Mouse (Mus musculus): Measurements from ENCODE around the gene Mvb12b. TPM values are rescaled to one million over a fixed set of nuclear protein-coding genes. Genes with fewer than 3 reads are reported as not detected.

Mvb12b gene
- polyA plus RNA-seq, 1 experiment from 2014 or later = 36.6 TPM

DNA sequence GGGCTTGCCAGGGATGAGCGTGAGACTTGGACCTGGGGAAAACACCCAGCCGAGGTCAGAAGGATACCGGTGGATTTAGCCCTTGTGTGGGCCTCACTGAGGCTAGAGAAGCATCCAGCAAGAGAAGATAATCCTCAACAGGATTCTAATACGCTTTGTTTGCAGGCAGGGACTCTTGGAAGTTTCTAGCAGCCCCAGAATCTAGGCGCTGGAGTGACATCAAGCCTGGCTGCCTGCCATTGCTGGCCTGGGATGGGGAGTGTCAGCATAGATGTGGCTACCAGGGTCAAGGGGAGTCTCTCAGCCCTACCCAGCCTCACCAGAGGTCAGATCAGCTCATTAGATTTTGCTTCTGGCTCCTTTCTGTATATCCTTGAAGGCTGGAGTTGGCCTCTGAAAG, 185.0 kb downstream of the Mvb12b start:
- H3K4me1 ChIP-seq (ENCODE audit: control insufficient read depth, insufficient read depth, low read length) = peaks cover 7% of the 10 kb centered on the region
- 59% methylated on average over 5 of the region's 5 CpGs for WGBS

DNA sequence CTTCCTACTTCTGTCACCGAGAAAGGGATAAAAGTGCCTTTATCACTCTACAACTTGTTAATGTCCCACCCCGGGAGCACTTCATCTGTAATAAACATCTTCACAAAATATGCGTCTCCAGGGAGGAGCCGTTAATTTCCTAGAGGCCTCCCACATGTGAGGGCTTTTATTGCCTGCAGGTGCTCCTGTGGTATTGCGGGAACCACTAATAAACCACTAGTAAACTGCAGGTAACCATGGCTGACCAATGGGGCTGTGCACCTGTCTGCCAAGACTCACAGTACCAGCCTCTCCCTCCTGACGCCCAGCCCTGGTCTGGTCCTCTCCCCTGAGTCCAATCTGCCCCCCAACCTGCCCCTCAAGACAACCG, 186.3 kb downstream of the Mvb12b start:
- no peaks in the 10 kb centered on the region for H3K36me3 ChIP-seq (ENCODE audit: control insufficient read depth, insufficient read depth, low read length)
- peaks cover 7% of the 10 kb centered on the region for H3K4me1 ChIP-seq (ENCODE audit: control insufficient read depth, insufficient read depth, low read length)
- H3K27ac ChIP-seq (ENCODE audit: low read depth, low read length) = no peak overlapping the region
- H3K4me2 ChIP-seq = no peak overlapping the region
- peaks cover 5% of the 10 kb centered on the region; the same call in 1 of the 2 replicates for H3K9me3 ChIP-seq (ENCODE audit: control insufficient read depth, low read length)
- H3K4me3 ChIP-seq (ENCODE audit: low read depth, low read length) = no peak overlapping the region
- DNase-seq (ENCODE audit: low spot score, missing footprints) (no peak), ATAC-seq (ENCODE audit: low FRiP score) (no peak)
- H3K9ac ChIP-seq (ENCODE audit: low read length) = no peak overlapping the region
- WGBS = 71% methylated on average over 7 of the region's 7 CpGs
- H3K27me3 ChIP-seq (ENCODE audit: control insufficient read depth, insufficient read depth, low read length) = no peaks in the 10 kb centered on the region

More for the DNA sequence above, 185.0 kb downstream of the Mvb12b start:
- DNase-seq (ENCODE audit: low spot score, missing footprints) (no peak), ATAC-seq (ENCODE audit: low FRiP score) (no peak)
- no peaks in the 10 kb centered on the region for H3K27me3 ChIP-seq (ENCODE audit: control insufficient read depth, insufficient read depth, low read length)
- H3K9me3 ChIP-seq (ENCODE audit: control insufficient read depth, low read length) = no peaks in the 10 kb centered on the region
- H3K4me3 ChIP-seq (ENCODE audit: low read depth, low read length) = no peak overlapping the region
- no peak overlapping the region for H3K9ac ChIP-seq (ENCODE audit: low read length)
- no peak overlapping the region for H3K27ac ChIP-seq (ENCODE audit: low read depth, low read length)
- no peaks in the 10 kb centered on the region for H3K36me3 ChIP-seq (ENCODE audit: control insufficient read depth, insufficient read depth, low read length)
- H3K4me2 ChIP-seq = no peak overlapping the region

DNA sequence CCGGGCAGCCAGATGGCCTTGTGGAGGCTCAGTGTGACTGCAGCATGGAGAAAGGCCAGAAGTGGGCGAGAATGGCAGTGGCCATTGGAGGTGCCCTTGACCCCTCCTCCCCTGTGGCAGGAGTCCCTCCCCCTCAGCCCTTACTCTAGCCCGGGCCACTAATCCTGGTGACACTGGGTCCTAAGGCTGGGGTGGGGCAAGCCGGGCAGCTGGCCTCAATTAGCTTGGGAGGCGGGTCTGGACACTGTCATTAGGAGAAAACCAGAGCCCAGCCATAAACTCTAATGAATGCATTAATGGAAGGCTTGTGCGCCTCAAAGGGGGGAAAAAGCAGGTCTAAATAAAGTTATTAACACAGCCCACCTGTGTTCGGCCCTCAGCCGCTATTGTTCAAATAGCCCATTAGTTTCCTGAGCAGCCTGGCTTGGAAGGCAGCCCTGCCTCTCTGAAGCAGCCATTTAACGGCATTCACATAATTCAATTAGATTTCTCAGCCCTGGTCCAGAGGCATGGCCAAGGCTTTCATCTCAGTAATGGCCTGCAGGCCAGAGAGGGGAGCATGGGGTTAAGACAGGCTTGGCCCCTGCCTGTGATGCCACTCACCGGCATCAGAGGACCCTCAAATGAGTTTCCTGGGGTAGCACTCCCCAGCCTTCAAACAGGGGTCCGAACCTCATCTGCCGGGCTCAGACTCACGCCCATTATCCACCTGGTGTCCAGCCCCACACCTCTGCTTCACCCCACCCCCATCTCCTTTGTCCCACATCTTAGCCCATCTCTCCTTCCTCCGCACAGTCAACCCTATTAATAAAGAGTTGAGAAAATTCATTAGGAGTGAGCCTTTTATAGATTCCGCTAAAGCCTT, 186.9 kb downstream of the Mvb12b start:
- DNase-seq (ENCODE audit: low spot score, missing footprints) = no peak
- peak; percentile 42; the same call in 1 of the 2 replicates for ATAC-seq (ENCODE audit: low FRiP score)

DNA sequence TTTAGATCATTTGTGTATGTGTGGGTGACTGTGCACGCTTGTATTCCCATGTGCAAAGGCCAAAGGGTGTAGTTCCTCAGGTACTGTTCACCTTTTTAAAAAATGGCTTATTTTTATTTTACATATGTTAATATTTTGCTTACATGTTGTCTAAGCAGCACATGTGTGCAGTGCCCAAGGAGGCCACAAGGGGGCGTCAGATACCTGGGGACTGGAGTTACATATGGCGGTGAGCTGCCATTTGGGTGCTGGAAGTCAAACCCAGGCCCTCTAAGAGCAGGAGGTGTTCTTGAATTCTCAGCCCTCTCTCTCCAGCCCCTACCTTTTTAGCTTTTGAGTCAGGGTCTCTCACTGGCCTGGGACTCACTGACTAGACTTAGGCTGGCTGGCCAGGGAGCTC, 188.8 kb downstream of the Mvb12b start:
- no peaks in the 10 kb centered on the region for H3K27me3 ChIP-seq (ENCODE audit: control insufficient read depth, insufficient read depth, low read length)
- no peak overlapping the region for H3K4me2 ChIP-seq
- ATAC-seq (ENCODE audit: low FRiP score) (no peak), DNase-seq (ENCODE audit: low spot score, missing footprints) (no peak)
- H3K9me3 ChIP-seq (ENCODE audit: control insufficient read depth, low read length) = peaks cover 5% of the 10 kb centered on the region; the same call in 1 of the 2 replicates
- WGBS = 58% methylated on average over 3 of the region's 3 CpGs
- no peaks in the 10 kb centered on the region for H3K36me3 ChIP-seq (ENCODE audit: control insufficient read depth, insufficient read depth, low read length)
- H3K27ac ChIP-seq (ENCODE audit: low read depth, low read length) = no peak overlapping the region
- no peak overlapping the region for H3K4me3 ChIP-seq (ENCODE audit: low read depth, low read length)
- peaks cover 7% of the 10 kb centered on the region for H3K4me1 ChIP-seq (ENCODE audit: control insufficient read depth, insufficient read depth, low read length)
- no peak overlapping the region for H3K9ac ChIP-seq (ENCODE audit: low read length)

More for the DNA sequence above, 186.9 kb downstream of the Mvb12b start:
- H3K4me1 ChIP-seq (ENCODE audit: control insufficient read depth, insufficient read depth, low read length) = peaks cover 7% of the 10 kb centered on the region
- H3K9ac ChIP-seq (ENCODE audit: low read length) = no peak overlapping the region
- H3K9me3 ChIP-seq (ENCODE audit: control insufficient read depth, low read length) = peaks cover 5% of the 10 kb centered on the region; the same call in 1 of the 2 replicates
- no peaks in the 10 kb centered on the region for H3K27me3 ChIP-seq (ENCODE audit: control insufficient read depth, insufficient read depth, low read length)
- no peak overlapping the region for H3K4me3 ChIP-seq (ENCODE audit: low read depth, low read length)
- no peaks in the 10 kb centered on the region for H3K36me3 ChIP-seq (ENCODE audit: control insufficient read depth, insufficient read depth, low read length)
- no peak overlapping the region for H3K4me2 ChIP-seq
- H3K27ac ChIP-seq (ENCODE audit: low read depth, low read length) = no peak overlapping the region
- 45% methylated on average over 15 of the region's 15 CpGs for WGBS

DNA sequence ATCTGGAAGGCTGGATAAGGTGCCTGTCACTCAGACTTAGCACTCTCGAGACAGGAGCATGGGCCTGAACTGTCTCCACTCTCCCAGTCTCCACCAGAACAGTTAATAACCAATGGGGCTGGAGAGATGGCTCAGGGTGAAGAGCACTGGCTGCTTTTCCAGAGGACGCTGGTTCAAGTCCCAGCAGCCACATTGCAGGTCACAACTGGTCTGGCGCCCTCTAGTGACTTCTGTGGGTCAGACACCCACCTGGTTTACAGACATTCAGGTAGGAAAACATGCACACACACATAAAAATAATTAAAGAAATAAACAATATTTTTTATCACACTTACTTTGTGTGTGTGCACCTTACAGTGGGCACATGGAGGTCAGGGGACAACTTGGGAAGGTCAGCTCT, 191.3 kb downstream of the Mvb12b start:
- no peak overlapping the region for H3K27ac ChIP-seq (ENCODE audit: low read depth, low read length)
- H3K36me3 ChIP-seq (ENCODE audit: control insufficient read depth, insufficient read depth, low read length) = no peaks in the 10 kb centered on the region
- no peaks in the 10 kb centered on the region for H3K27me3 ChIP-seq (ENCODE audit: control insufficient read depth, insufficient read depth, low read length)
- DNase-seq (ENCODE audit: low spot score, missing footprints) (no peak), ATAC-seq (ENCODE audit: low FRiP score) (no peak)
- 63% methylated on average over 3 of the region's 3 CpGs for WGBS
- peaks cover 5% of the 10 kb centered on the region; the same call in 1 of the 2 replicates for H3K9me3 ChIP-seq (ENCODE audit: control insufficient read depth, low read length)
- no peak overlapping the region for H3K9ac ChIP-seq (ENCODE audit: low read length)
- no peaks in the 10 kb centered on the region; the same call in 1 of the 2 replicates for H3K4me1 ChIP-seq (ENCODE audit: control insufficient read depth, insufficient read depth, low read length)
- H3K4me2 ChIP-seq = no peak overlapping the region
- no peak overlapping the region for H3K4me3 ChIP-seq (ENCODE audit: low read depth, low read length)

DNA sequence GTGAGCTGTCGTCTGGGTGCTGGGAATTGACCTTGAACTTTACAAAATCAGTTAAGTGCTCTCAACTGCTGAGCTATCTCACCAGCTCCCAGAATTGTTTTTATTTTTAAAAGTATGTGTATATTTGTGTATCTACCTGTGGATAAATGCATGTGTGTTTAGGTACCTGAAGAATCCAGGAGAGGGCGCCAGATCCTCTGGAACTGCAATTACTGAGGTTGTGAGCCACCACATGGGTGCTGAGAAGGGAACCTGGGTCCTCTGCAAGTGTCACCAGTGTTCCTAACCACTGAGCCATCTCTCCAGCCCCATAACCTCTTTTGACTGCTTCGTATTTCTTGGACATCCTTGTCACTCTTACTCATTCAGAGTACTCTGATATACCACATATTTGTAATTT, 193.8 kb downstream of the Mvb12b start:
- Histone ChIP-seq H3K4me2 (no peak overlapping the region), H3K27me3 (ENCODE audit: control insufficient read depth, insufficient read depth, low read length) (no peaks in the 10 kb centered on the region), H3K9me3 (ENCODE audit: control insufficient read depth, low read length) (peaks cover 5% of the 10 kb centered on the region; the same call in 1 of the 2 replicates), H3K27ac (ENCODE audit: low read depth, low read length) (no peak overlapping the region), H3K36me3 (ENCODE audit: control insufficient read depth, insufficient read depth, low read length) (no peaks in the 10 kb centered on the region), H3K4me3 (ENCODE audit: low read depth, low read length) (no peak overlapping the region), H3K9ac (ENCODE audit: low read length) (no peak overlapping the region), H3K4me1 (ENCODE audit: control insufficient read depth, insufficient read depth, low read length) (peaks cover 10% of the 10 kb centered on the region)
- WGBS = 65% methylated on average over 3 of the region's 3 CpGs
- no peak for DNase-seq (ENCODE audit: low spot score, missing footprints)
- ATAC-seq (ENCODE audit: low FRiP score) = no peak

DNA sequence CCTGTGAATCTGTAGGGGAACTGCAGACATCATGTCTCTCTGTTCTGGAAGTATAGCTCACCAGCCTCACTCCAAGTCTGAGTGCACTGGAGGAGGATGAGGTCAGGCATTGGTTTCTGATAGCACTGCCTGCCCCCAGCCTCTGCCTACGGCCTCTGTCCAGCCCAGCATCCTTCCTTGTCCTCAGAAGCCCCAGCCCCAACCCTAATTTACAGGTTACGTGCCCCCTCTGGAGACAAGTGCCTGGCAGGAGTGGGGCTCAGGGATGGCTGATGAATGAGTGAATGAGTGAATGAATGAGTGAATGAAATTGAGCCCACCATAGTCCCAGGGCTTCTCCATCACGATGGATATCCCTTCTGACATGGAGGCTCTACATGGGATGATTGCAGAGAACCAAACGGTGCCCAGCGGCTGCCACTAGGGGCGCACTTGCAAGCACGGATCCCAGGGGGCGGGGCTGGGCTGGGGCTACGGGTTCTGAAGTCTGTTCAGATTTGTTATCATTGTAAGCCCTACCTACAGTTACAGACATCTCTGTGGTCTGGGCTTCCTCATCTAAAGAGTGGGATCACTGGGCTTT, 197.8 kb downstream of the Mvb12b start:
- 28% methylated on average over 9 of the region's 9 CpGs for WGBS
- peak overlapping the region; percentile 45 for H3K27ac ChIP-seq (ENCODE audit: low read depth, low read length)
- ATAC-seq (ENCODE audit: low FRiP score) = peak; percentile 55
- no peak overlapping the region for H3K4me3 ChIP-seq (ENCODE audit: low read depth, low read length)
- H3K4me2 ChIP-seq = no peak overlapping the region
- DNase-seq (ENCODE audit: low spot score, missing footprints) = peak; percentile 97
- no peaks in the 10 kb centered on the region for H3K9me3 ChIP-seq (ENCODE audit: control insufficient read depth, low read length)
- peak overlapping the region; percentile 50; the same call in 1 of the 2 replicates for H3K9ac ChIP-seq (ENCODE audit: low read length)
- H3K27me3 ChIP-seq (ENCODE audit: control insufficient read depth, insufficient read depth, low read length) = no peaks in the 10 kb centered on the region
- peaks cover 10% of the 10 kb centered on the region for H3K4me1 ChIP-seq (ENCODE audit: control insufficient read depth, insufficient read depth, low read length)
- no peaks in the 10 kb centered on the region for H3K36me3 ChIP-seq (ENCODE audit: control insufficient read depth, insufficient read depth, low read length)

DNA sequence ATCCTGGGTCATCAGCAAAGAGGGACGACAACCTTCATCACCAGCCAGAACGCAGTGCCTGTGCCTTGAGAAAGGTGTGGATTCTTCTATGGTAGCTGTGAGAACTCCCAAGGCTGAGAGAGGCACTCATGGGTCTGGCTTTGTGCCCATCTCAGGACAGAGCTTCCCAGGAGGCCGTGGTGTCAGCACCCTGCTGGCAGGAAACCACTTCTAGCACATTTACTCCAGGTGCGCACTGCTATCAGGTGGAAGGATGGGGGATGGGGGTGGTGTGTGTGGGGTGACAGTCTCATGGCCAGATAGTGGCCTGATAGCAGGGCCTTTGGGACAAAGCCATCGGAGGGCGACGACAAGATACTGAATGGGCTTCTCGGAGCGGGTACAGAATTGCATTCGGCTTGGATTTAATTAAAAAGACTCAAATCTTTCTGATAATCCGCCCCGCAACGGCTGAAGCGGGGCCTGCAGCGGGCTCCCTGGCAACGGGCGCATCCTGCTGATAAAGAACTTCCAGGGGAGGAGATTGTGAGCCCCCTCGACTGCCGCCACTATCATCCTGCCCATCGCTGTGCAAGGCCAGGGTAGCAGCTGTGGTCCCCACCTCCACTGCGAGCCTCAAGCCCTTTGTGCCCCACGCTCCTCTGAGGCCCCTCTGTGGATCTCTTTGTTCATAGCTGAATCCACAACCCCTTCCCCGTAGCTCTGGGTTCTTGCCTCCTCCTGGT, 198.4 kb downstream of the Mvb12b start:
- Histone ChIP-seq H3K4me1 (ENCODE audit: control insufficient read depth, insufficient read depth, low read length) (peaks cover 10% of the 10 kb centered on the region), H3K9ac (ENCODE audit: low read length) (peak overlapping the region; percentile 50; the same call in 1 of the 2 replicates), H3K9me3 (ENCODE audit: control insufficient read depth, low read length) (no peaks in the 10 kb centered on the region), H3K27me3 (ENCODE audit: control insufficient read depth, insufficient read depth, low read length) (no peaks in the 10 kb centered on the region), H3K4me3 (ENCODE audit: low read depth, low read length) (no peak overlapping the region), H3K4me2 (peak overlapping the region; percentile 26; the same call in 1 of the 2 replicates), H3K36me3 (ENCODE audit: control insufficient read depth, insufficient read depth, low read length) (no peaks in the 10 kb centered on the region), H3K27ac (ENCODE audit: low read depth, low read length) (peak overlapping the region; percentile 45)
- peak; percentile 90 for DNase-seq (ENCODE audit: low spot score, missing footprints)
- 21% methylated on average over 23 of the region's 23 CpGs for WGBS
- ATAC-seq (ENCODE audit: low FRiP score) = peak; percentile 62
